Mouse (Mus musculus): ENCODE measurements around the gene Cdc25b.

The Cdc25b gene

GRCm38 (mm10) chr2:131186771-131187601 is at the start of gene Cdc25b, which contains the start of gene Spef1:
Gene Cdc25b (plus strand): TSS chr2:131186949.
Gene Spef1 (minus strand): TSS chr2:131187282.
- peak; percentile 78 for DNase-seq (ENCODE audit: low spot score)

- no peak for DNase-seq (ENCODE audit: low spot score)
Measured at GRCm38 (mm10) chr2:131138296-131138695, 48.5 kb upstream of the Cdc25b start.

- no peak for DNase-seq (ENCODE audit: low spot score)
Measured at GRCm38 (mm10) chr2:131138760-131139159, 48.0 kb upstream of the Cdc25b start.

GRCm38 (mm10) chr2:131139287-131139686 is 47.5 kb upstream of the Cdc25b start:
- DNase-seq (ENCODE audit: low spot score) = no peak

- no peak for DNase-seq (ENCODE audit: low spot score)
Measured at GRCm38 (mm10) chr2:131139886-131140532, 46.7 kb upstream of the Cdc25b start.

- no peak for DNase-seq (ENCODE audit: low spot score)
Measured at GRCm38 (mm10) chr2:131140533-131140905, 46.2 kb upstream of the Cdc25b start.

GRCm38 (mm10) chr2:131141336-131141986 is 45.3 kb upstream of the Cdc25b start:
- DNase-seq (ENCODE audit: low spot score) = peak; percentile 28

- peak; percentile 60 for DNase-seq (ENCODE audit: low spot score)
Measured at GRCm38 (mm10) chr2:131142592-131142991, 44.2 kb upstream of the Cdc25b start.

- no peak for DNase-seq (ENCODE audit: low spot score)
Measured at GRCm38 (mm10) chr2:131143007-131143780, 43.6 kb upstream of the Cdc25b start.

- no peak for DNase-seq (ENCODE audit: low spot score)
Measured at GRCm38 (mm10) chr2:131145121-131145520, 41.6 kb upstream of the Cdc25b start.

GRCm38 (mm10) chr2:131145536-131145935 is 41.2 kb upstream of the Cdc25b start:
- no peak for DNase-seq (ENCODE audit: low spot score)

- no peak for DNase-seq (ENCODE audit: low spot score)
Measured at GRCm38 (mm10) chr2:131146193-131147042, 40.3 kb upstream of the Cdc25b start.

- DNase-seq (ENCODE audit: low spot score) = no peak
Measured at GRCm38 (mm10) chr2:131147043-131147365, 39.7 kb upstream of the Cdc25b start.

- no peak for DNase-seq (ENCODE audit: low spot score)
Measured at GRCm38 (mm10) chr2:131148353-131149253, 38.1 kb upstream of the Cdc25b start.

- DNase-seq (ENCODE audit: low spot score) = no peak
Measured at GRCm38 (mm10) chr2:131149254-131149578, 37.5 kb upstream of the Cdc25b start.

- DNase-seq (ENCODE audit: low spot score) = no peak
Measured at GRCm38 (mm10) chr2:131152166-131152730, 34.5 kb upstream of the Cdc25b start.

- DNase-seq (ENCODE audit: low spot score) = no peak
Measured at GRCm38 (mm10) chr2:131154036-131154435, 32.7 kb upstream of the Cdc25b start.

- DNase-seq (ENCODE audit: low spot score) = no peak
Measured at GRCm38 (mm10) chr2:131156987-131157386, 29.8 kb upstream of the Cdc25b start.

- peak; percentile 41 for DNase-seq (ENCODE audit: low spot score)
Measured at GRCm38 (mm10) chr2:131159491-131159910, 27.2 kb upstream of the Cdc25b start.

Measured in ovary, adult 18-20 months (tissue).